Mouse (Mus musculus): ENCODE data around the gene Selplg.
A peak's percentile ranks its signal among the peaks of the same experiment; 100 is the strongest.

Gene Selplg

GRCm38 (mm10) chr5:113854494-113854893 lies 22.1 kb upstream of the Selplg start:
- DNase-seq: peak; percentile 60 to 85

- no peak for DNase-seq
Observed at GRCm38 (mm10) chr5:113853541-113853940, 21.1 kb upstream of the Selplg start.

- DNase-seq: no peak
Observed at GRCm38 (mm10) chr5:113852463-113852862, 20.0 kb upstream of the Selplg start.

- DNase-seq: no peak
Observed at GRCm38 (mm10) chr5:113850680-113851230, 18.3 kb upstream of the Selplg start.

GRCm38 (mm10) chr5:113847636-113848035 lies 15.2 kb upstream of the Selplg start:
- no peak for DNase-seq

- no peak for DNase-seq
Observed at GRCm38 (mm10) chr5:113846656-113847055, 14.2 kb upstream of the Selplg start.

GRCm38 (mm10) chr5:113845627-113846026 lies 13.2 kb upstream of the Selplg start:
- no peak for DNase-seq

- peak in 1 of 2 experiments; percentile 51 for DNase-seq
Observed at GRCm38 (mm10) chr5:113844721-113845120, 12.3 kb upstream of the Selplg start.

DNA sequence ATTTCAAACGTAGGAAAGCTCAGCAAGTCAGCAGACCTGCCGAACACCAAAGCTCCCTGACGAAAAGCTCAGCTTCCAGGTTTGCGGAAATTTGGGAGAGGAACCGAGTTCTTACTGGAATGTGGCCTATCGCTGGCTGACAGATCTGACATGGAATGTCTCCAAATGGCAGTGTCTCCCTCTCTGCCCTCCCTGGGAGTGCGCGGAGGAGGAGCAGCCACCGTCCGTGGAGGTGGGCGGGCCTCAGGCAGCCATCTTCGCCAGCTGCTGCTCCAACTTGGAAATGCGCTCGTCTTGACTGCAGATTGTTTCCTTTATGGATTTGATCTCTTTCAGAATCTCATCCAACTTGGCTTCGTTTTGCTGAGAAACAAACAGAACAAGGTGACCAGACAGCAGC lies 11.7 kb upstream of the Selplg start:
- DNase-seq: no peak

DNA sequence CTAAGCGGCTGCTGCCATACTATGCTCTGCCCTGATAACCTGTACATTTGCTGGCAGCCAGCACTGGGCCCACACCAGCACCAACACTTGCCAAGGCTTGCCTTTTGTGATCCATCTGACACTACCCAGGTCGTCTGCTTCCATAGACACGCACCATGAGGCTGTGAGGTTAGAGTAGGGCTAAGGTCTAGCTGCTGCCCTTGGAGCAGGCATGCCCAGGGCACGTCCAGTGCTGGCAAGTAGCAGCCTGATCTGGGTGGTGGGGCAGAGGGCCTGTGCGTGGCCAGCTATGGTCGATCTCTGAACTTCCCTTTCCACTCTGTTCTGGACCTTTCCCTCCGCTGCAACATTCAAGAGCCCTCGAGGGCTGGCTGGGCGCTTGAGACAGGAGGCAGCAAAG lies 10.5 kb upstream of the Selplg start:
- no peak for DNase-seq

DNA sequence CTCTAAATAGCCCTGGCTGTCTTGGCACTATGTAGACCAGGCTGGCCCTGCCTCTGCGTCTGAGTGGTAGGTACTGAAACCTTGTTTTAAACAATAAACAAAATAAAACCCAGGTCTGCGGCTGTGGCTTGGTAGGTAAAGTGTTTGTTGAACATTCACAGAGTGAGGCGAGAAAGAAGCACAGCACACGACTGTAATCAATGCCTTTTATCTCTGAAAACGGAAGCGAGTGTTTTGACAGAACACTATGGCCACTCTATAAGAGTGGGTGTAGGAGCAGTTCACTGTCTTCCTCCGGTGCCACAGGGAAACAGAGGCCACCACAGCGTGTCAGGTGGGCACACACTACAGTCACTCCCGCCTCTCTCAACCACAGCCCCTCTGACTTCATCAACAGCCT lies 9.8 kb upstream of the Selplg start:
- DNase-seq: no peak

- no peak for DNase-seq
Observed at GRCm38 (mm10) chr5:113841243-113842225, 9.1 kb upstream of the Selplg start.

DNA sequence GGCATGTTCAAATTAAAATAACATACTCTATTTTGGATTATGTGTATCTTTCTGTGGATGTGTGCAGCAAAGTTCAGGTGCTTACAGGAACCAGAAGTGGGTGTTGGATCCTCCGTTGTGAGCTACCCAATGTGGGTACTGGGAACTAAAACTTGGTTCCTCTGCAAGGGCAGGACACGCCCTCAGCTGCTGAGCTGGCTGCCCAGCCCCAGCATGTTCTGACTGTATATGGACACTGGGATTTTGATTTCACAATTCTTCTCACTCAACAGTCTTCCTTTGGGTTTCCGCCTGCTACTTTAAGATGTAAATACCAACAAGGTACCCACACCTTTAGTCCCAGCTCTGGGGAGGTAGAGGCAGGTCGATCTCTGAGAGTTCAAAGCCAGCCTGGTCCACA lies 8.0 kb upstream of the Selplg start:
- no peak for DNase-seq

GRCm38 (mm10) chr5:113836961-113837360 lies 4.5 kb upstream of the Selplg start:
- DNase-seq: no peak

- no peak for DNase-seq
Observed at GRCm38 (mm10) chr5:113833316-113833947, 988 bp upstream of the Selplg start.

GRCm38 (mm10) chr5:113831741-113832140 lies 703 bp downstream of the Selplg start:
- DNase-seq: no peak

DNA sequence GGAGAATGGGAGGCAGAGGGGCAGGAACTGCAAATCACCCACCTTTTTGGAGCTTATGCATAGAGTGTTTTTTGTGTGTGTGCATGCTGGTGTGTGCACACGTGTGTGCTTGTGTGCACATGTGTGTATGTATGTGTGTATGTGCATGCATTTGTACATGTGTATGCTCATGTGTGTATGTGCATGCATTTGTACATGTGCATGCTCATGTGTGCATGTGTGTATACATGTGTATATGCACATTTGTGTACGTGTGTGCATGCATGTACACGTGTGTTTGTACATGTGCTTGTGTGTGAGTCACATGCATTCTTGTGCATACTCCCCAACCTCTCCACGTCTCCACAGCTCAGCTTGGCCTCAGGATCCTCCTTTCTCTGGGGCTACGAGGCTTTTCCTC lies 1.6 kb downstream of the Selplg start:
- no peak for DNase-seq

DNA sequence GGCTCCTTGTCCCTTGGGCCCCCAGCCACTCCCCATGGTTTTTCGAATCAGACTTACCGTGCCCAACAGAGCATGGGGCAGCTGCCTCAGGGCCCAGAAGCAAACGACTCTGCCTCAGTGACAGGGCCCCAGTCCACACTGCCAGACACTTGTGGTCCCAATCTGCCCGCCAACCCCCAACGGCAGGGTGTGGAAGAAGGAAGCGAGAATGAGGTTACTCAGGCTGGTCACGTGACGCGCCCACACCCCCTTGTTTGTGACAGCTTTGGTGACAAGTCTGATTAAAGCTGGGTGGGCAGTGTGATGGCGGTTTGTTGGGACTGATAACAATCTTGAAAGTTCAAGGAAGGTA lies 2.2 kb downstream of the Selplg start:
- DNase-seq: peak in 1 of 2 experiments; percentile 21

DNA sequence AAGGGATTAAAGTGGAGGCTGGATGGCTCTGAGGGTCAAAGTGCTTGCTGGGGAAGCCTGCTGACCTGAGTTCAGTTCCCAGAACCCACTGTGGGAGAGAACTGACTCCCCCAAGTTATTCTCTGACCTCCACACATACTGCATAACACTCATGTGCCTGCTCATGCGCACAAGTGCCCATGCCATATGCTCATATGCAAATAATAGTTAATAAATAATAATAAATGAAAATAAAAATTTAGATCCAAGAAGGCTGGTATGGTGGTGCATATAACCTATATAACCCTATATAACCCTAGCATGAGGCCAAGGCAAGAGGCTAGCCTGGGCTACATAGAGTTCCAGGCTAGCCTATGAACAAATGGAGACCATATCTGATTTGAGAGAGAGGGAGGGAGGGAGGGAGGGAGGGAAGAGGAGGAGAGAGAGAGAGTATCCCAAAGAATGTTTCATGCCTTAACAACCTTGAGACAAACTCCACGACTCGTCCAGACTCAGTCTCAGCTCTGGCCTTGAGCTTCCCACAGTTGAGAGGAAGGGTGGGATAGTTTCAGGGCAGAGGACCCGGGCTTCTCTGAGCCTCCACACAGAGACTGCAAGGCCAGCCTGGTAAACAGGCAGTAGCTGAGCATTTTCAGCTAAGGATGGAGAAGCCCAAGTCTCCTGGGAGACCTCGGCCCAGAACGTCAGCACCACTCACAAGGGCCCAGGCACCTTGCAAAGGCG lies 2.7 kb downstream of the Selplg start:
- no peak for DNase-seq

- DNase-seq: no peak
Observed at GRCm38 (mm10) chr5:113828481-113828880, 4.0 kb downstream of the Selplg start.

- no peak for DNase-seq
Observed at GRCm38 (mm10) chr5:113827991-113828411, 4.4 kb downstream of the Selplg start.

DNA sequence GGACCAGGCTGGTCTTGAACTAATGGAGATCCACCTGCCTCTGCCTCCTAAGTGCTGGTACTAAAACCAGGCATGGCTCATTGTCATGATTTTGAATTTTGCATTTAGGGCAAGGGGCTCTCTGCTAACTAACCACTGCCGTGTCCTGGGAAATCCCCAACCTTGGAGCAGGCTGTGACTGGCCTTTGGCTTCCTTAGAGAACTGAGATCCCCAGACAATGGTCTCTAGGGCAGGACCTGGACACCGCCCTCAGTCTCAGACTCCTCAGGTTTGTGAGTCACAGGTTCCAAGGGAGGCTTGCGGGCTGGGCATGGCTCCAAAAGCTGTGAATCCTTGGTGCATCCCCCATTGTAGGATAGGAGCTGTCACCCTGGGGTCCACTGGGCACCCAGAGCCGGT lies 5.8 kb downstream of the Selplg start:
- no peak for DNase-seq

DNA sequence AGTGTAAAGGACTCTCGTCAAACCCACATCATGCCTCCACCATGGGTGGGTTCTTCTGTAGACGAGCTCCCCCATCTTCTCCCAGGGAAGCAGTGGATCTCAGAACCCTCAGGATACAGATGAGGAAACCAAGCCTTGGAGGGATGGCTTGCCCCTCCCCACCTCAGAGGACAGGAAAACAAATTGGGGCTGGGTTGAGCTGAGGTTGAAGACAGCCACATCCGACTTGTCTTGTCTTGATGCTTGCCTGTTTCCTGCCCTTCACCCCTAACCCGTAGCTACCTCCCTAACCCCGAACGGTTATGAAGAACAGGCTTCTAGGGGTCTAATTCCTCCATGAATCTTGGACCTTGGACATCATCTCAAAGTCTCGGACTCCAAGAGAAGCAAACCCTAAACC lies 6.9 kb downstream of the Selplg start:
- DNase-seq: no peak
